Mouse (Mus musculus): ENCODE data around the gene Bcas3.

GRCm38 (mm10) chr11:85777950-85778349, 425.0 kb downstream of the Bcas3 start:
- TF ChIP-seq POLR2A (IDR thresholded peaks at IDR 0.05; ENCODE audit: low read depth, low read length) (no peak), CTCF (IDR thresholded peaks at IDR 0.05; ENCODE audit: extremely low read depth, insufficient read depth, insufficient read length, insufficient replicate concordance) (no peak)
